Mouse (Mus musculus) c-Kit-positive CD71-positive TER-119-negative erythroid progenitor cells, embryonic 14.5 days (primary cell): ENCODE measurements around the gene Tuba3b.

Experiments
- DNase-seq: peaks from one replicate; pipeline ENCODE4 v3.0.0-alpha.2; 2013; ENCODE audit warnings: low read depth

The Tuba3b gene

GRCm38 (mm10) chr6:145605203-145605602 lies 10.4 kb upstream of the Tuba3b start:
- no peak for DNase-seq

- no peak for DNase-seq
These were observed 7.8 kb upstream of the Tuba3b start for GRCm38 (mm10) chr6:145607746-145608145.

GRCm38 (mm10) chr6:145608693-145609092 lies 6.9 kb upstream of the Tuba3b start:
- no peak for DNase-seq

GRCm38 (mm10) chr6:145610901-145611300 lies 4.7 kb upstream of the Tuba3b start:
- no peak for DNase-seq

GRCm38 (mm10) chr6:145612611-145613010 lies 2.9 kb upstream of the Tuba3b start:
- DNase-seq = no peak

GRCm38 (mm10) chr6:145614219-145614618 lies 1.3 kb upstream of the Tuba3b start, which contains the start of gene Lmntd1:
Lmntd1 (minus strand) TSS chr6:145614319.
- DNase-seq = no peak

GRCm38 (mm10) chr6:145616402-145617229 lies 1.1 kb downstream of the Tuba3b start:
- DNase-seq = no peak

- DNase-seq = no peak
These were observed 7.6 kb downstream of the Tuba3b start for GRCm38 (mm10) chr6:145623141-145623540.

GRCm38 (mm10) chr6:145630269-145630668 lies 14.7 kb downstream of the Tuba3b start:
- DNase-seq = no peak

- DNase-seq = no peak
These were observed 18.9 kb downstream of the Tuba3b start for GRCm38 (mm10) chr6:145634454-145634853.

GRCm38 (mm10) chr6:145636682-145637081 lies 21.1 kb downstream of the Tuba3b start:
- DNase-seq = no peak

- DNase-seq = no peak
These were observed 22.7 kb downstream of the Tuba3b start for GRCm38 (mm10) chr6:145638248-145638647.

GRCm38 (mm10) chr6:145640971-145641506 lies 25.5 kb downstream of the Tuba3b start:
- no peak for DNase-seq

GRCm38 (mm10) chr6:145651976-145652375 lies 36.4 kb downstream of the Tuba3b start:
- no peak for DNase-seq

- no peak for DNase-seq
These were observed 37.4 kb downstream of the Tuba3b start for GRCm38 (mm10) chr6:145652986-145653385.

- no peak for DNase-seq
These were observed 38.1 kb downstream of the Tuba3b start for GRCm38 (mm10) chr6:145653626-145654025.

- DNase-seq = no peak
These were observed 38.7 kb downstream of the Tuba3b start for GRCm38 (mm10) chr6:145654062-145654836.

- no peak for DNase-seq
These were observed 40.1 kb downstream of the Tuba3b start for GRCm38 (mm10) chr6:145655678-145656077.

GRCm38 (mm10) chr6:145656740-145657591 lies 41.4 kb downstream of the Tuba3b start:
- DNase-seq = no peak

- DNase-seq = no peak
These were observed 43.6 kb downstream of the Tuba3b start for GRCm38 (mm10) chr6:145659116-145659515.

- no peak for DNase-seq
These were observed 45.4 kb downstream of the Tuba3b start for GRCm38 (mm10) chr6:145660943-145661342.

- no peak for DNase-seq
These were observed 48.7 kb downstream of the Tuba3b start for GRCm38 (mm10) chr6:145664208-145664607.
